Mouse (Mus musculus) R1 (cell line): ENCODE measurements around the gene Ptov1.

Source experiments
- DNase-seq: peaks from one replicate; pipeline ENCODE4 v3.0.0-alpha.2; 2018; ENCODE audit warnings: low read depth, low spot score

Ptov1 gene

DNA sequence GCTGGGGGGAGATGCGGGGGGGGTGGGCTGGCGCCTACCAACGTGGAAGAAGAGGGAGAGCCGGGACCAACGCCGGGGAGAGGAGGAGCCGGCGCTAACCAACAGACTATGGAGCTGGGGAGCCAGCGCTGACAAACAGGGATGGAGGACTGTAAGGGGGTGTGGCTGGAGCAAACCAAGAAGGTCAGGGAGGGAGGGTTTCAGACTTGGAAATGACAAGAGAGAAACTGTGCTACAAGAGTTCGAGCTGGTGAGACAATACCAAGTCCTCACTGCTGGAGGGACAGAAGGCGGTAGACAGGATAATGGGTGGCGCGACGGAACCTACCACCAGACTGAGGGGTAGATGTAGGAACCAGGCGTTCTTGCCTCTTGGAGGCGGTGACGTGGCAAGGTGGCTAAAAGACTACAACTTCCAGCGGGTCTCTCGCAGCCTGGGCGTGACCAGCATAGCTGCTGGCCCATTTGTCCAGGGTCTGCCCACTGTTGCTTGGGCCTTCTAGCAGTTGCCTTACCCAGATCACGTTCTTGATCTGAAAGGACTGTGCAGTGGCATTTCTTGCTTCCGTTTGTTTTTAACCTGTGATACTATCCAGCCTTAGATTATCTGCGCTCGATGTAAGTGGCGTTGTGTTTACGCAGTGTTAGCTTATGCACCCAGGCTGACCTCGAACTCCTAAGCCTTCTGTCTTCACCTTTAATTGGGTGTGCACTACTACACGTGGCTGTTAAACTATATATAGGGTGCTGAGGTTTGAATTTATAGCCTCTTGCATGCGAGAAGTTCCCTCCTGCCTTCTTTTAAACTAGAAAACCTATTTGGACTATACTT, at the start of gene Ptov1:
TSS of gene Ptov1 (minus strand) at position 92 of the 832 bp plus-strand sequence.
- peak; percentile 99 for DNase-seq

DNA sequence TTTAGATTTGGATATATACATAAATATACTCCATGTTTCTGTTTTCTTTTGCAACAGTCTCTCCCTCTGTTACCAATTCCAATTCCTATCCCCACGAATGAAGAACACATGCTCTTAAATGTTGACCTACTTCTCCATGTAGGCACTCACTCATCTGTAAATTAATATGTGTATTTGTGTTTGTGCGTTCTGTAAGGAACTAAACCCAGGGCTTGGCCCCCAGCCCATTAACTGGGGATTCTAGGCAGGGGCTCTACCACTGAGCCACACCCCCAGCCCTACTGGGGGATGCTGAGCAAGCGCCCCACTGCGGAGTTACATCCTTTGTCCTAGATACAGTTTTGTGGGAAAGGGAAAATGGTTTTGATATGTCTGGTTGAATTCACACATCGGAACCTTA, 49.5 kb upstream of the Ptov1 start:
- DNase-seq, result no peak

- DNase-seq, result no peak
These were observed 48.6 kb upstream of the Ptov1 start for GRCm38 (mm10) chr7:44918219-44918618.

DNA sequence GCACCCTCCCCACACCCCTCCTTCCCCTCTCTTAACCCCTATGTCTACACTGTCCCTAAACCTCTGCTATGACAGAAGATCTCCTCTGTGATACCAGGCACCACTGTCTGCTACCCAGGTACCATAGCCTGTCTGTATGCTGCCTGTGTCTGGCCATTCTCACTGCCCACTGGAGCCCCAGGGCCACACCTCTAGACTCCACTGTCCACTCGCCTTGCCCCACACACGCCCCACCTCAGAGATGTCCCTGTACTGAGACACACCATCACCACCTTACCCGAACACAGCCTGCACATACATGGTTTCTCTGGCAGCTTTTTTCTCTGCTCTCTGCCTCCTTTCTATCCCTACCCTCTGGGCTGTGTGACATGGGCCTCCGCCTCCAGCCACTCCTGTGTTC, 47.3 kb upstream of the Ptov1 start:
- no peak for DNase-seq

DNA sequence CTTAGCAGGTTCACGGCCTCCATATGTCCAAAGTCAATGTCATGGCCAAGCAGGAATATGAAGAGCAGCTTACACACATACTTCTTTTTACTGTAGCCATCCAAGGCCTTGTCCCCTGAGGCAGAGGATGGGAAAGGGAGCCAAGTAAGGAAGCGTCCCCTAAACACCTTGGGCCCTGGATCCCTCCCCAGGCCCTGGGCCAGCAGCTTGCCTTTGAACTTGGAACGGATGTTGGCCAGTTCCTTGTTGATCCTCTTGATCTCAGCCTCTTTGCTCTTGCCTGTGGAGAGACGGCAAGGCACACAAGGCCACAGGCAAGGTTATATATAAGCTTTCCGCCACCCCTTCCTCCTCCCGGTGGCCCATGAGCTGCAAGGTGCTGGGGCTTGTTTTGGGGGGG, 46.6 kb upstream of the Ptov1 start:
- DNase-seq, result no peak

GRCm38 (mm10) chr7:44915314-44915713, 45.7 kb upstream of the Ptov1 start:
- DNase-seq, result no peak

DNA sequence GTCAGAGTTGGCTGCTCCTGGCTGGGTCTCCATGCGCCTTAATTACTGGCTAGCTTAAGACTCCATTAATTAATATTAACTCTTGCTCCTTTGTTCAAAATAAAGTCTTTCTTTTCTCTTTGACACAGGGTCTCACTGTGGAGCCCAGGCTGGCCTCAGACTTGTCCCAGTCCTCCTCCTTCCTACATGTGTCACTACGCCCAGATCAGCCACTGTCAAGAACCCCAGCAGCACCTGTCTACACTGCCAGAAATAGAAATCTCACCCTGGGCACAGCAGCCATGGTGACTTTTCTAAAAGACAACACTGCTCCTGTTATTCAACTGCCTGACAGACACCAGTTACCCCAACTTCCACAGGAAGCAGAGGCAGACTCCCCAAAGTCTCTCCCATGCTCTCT, 44.8 kb upstream of the Ptov1 start:
- no peak for DNase-seq

DNA sequence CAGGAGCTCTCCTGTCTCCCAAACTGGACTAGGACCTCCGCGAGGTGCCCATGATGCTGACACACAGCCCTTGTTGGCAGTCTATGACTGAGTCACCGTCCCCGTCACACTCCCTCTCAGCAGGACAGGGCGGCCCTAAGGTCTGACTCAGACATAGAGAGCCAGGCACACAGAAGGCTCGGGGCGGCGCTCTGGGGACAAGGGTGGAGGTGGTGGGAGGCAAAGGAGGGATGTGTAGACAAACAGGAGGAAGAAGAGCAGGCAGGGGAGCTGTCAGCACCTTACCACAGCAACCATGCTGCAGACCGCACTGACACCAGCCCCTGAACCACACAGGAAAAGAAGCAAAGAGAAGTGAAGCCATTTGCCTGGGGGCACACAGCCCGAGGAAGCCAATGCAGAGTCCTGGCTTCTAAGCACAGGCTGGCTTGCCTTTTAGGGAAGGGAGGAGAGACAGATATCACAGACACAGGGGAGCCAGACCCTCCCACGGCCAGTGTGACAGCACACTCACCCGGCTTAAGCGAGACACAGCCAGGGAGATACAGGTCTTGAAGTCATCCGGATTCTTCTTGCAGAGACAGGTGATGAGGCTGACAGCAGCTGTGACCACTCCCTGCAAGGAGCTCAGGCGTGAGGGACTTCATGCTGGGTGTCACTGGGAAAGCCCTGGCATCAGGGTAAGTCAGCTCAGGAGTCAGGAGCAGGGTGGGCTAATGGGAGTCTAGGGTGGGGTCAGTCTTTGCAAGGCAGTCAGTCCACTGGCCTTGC, 39.3 kb upstream of the Ptov1 start:
- DNase-seq, result no peak

GRCm38 (mm10) chr7:44905430-44905829, 35.8 kb upstream of the Ptov1 start:
- no peak for DNase-seq

DNA sequence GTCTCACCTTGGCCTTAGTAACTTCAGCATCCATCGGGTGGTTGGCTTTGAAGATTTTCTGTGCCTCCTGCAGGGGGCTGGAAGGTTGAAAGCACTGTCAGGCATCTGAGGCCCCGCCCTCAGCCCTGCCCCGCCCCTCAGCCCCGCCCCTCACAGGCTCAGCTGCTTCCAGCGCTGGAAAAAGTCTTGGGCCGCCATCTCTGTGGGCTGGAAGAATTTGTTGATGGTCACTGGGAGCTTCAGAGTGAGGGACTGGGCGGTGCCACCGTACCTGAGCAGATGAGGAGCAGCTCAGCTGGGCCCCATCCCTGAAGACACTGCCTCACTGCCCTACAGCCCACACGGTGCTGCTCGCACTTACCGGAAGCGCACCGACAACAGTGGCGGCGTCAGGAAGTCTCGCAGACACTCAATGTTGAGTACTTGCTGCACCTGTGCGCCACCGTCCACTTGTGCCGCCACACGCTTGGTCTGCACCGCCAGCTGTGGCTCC, 31.7 kb upstream of the Ptov1 start:
- DNase-seq, result peak; percentile 89

DNA sequence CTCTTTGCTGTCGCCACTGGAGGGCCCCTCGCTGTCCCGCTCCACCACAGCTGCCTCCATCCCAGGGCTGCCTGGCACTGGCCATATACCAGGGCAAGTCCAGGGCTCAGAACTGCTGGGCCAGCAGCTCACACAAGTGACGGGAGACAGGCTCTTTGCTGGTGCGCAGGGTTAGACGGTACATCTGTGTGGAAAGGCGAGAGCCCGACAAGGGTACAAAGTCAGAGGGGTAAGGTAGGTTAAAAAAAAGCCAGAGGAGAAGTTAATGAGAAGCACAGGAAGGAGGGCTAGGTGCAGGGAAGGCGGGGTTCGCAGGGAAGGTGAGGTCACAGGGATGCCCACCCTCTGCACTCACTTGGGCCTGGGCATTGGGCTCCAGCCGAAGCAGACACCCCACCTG, 31.0 kb upstream of the Ptov1 start:
- no peak for DNase-seq

DNA sequence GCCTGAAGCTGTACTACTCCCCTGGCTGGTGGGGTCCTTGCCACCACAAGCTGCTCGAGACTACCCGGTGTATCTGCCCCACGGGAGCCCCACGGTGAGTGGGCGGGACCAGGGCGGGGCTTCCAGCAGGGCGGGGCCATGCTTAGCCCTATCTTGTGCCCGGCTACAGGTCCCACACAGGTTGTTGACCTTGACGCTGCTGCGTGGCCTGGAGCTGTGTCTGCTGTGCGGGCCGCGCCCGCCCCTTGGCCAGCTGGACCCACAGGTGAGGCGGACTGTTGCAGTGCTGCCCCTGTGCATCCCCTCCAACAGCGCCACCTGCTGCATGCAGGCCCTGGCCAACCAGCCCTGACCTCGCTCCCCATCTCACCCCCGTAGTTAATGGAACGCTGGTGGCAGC, 29.0 kb upstream of the Ptov1 start:
- peak; percentile 78 for DNase-seq

DNA sequence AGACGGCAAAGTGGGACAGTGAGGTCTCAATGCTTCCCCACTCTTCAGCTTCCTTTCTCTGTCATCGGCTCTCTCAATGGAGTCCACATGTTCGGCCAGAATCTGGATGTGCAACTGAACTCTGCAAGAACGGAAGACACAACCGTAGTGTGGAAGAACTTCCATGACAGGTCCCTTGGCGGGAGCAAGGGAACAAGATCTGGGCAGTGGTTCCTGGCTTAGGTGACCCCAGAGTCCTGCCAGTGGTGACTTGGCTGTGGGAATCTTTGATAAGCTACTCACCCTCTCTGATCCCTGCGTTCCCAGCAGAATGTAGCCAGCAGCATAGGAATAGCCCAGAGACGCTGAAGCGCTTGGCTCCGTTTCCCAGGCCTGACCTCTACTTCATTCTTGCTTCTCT, 26.9 kb upstream of the Ptov1 start:
- no peak for DNase-seq

DNA sequence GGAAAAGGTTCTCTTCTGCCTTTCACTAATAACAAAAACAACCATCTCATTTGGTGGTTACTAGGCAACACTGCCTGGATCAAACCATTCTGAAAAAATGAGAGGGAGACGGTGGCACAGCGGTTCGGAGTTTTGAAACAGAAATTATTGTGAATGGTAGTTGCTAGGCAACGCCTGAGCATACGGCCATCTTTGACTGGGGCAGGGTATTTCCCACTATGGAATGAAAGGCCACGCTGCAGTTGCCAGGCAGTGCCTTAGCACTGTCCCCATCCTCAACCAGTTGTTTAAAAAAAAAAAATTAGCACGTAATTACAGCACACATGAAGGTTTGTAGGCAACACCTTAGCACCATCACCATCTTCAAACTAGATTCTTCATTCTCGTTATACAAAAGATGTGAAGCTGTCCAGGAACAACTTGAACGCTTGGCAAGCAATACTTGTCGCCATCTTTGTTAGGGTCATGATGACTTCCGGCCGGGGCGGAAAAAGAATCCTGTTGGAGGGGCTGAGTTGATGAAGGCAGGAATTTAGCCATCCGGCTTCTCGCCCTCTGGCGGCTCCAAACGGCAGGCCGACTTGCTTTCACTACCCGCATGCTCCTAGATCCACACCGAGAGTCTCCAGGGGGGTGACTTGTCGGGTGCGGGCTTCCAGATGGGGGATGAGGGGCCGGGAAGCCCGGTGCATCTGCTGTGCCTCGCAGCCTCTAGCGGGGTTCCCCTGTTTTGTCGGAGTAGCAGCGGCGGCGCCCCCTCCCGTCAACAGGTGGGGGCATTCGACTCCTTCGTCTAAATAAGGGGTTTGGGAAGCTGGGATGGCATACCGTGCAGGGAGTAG, 26.2 kb upstream of the Ptov1 start, which contains the start of gene Fuz:
TSS of gene Fuz (plus strand) at position 487 of the 842 bp plus-strand sequence.
- DNase-seq, result peak; percentile 99

DNA sequence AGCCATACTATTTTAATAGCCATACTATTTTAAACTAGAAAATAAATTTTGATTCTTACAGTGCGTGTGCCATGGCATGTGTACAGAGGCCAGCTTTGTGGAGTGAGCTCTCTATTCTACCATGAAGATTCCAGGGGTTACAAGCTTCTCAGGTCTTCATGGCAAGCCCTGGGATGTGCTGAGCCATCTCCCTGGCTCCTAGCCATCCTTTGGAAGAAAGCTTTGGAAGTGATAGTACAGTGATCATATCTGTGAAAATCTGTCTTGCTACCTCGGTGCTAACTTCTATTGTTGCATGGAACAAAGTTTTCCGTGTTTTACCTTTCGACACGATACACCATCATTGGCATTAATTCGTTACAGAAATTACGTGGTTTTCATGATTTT, 25.6 kb upstream of the Ptov1 start:
- no peak for DNase-seq

GRCm38 (mm10) chr7:44894175-44894574, 24.6 kb upstream of the Ptov1 start:
- no peak for DNase-seq

GRCm38 (mm10) chr7:44893197-44893596, 23.6 kb upstream of the Ptov1 start:
- no peak for DNase-seq

DNA sequence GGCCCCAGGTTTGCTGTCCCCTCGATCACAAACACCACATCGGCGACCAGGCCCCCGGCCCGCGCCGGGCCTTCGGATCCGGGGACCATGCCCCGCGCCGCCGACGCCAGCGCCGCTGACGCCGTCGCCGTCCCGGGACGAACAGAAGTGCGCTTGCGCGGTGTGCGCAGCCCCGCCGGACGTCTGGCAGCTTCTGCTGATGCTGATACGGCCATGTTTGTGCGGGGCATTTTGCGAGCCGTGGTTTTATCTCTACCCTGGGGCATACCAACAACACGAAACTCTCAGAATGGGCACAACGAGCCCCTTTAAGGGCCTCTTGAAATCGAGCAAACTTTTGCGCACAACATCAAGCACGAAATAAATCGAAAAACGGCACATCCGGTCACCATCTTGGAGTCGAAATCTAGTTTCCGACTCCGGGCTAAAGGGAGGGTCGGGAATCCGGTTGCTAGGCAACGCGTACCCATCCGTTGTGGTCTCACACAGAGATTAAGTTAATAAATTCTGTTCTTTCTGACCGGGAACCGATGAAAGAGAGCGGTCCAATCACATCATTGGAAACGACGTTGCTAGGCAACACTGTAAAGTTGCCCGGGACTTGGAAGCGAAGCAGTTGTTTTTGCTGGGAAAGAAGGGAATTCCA, 22.8 kb upstream of the Ptov1 start, which contains the start of gene Med25:
TSS of gene Med25 (minus strand) at position 437 of the 646 bp plus-strand sequence.
- DNase-seq, result peak; percentile 96

- DNase-seq, result no peak
These were observed 22.0 kb upstream of the Ptov1 start for GRCm38 (mm10) chr7:44891611-44892010.

- DNase-seq, result no peak
These were observed 21.1 kb upstream of the Ptov1 start for GRCm38 (mm10) chr7:44890737-44891136.

GRCm38 (mm10) chr7:44890180-44890579, 20.6 kb upstream of the Ptov1 start:
- DNase-seq, result no peak
